Comparison of ENCODE assay signal across 8 mouse cellular contexts in genomic region chr7:102369661-102370060, GRCm38 (mm10).
DNase-seq lines count a peak whose midpoint lies in the region; ATAC-seq and TF ChIP-seq lines count a peak whose summit lies in the region.
"Had no signal": no experiment of that assay in that cellular context is flagged by ENCODE, and none has a peak within 500 bp of the region (broad histone marks: within the 10 kb centered on the region; RNA-seq: fewer than 3 reads in every experiment).

No protein-coding gene starts in this region.

- H3K9me3 ChIP-seq in neural tube, embryonic 14.5 days (ENCODE audit: control insufficient read depth, low read length) = no peaks in the 10 kb centered on the region
- H3K9me3 ChIP-seq: stomach, embryonic 15.5 days had no signal

- peak; percentile 22; the same call in 1 of the 2 replicates for TF ChIP-seq CTCF in spleen, adult 2 months (IDR thresholded peaks at IDR 0.05; ENCODE audit: extremely low read depth, insufficient read depth, insufficient read length, insufficient replicate concordance)

- no peak overlapping the region for H3K4me3 ChIP-seq in spleen, adult 2 months (ENCODE audit: extremely low read depth, insufficient read depth, insufficient read length)
- no peak overlapping the region for H3K4me3 ChIP-seq in neural tube, embryonic 14.5 days (ENCODE audit: low read depth, low read length)
- H3K4me3 ChIP-seq: stomach, embryonic 15.5 days had no signal

- no peak for TF ChIP-seq POLR2A in spleen, adult 2 months (IDR thresholded peaks at IDR 0.05; ENCODE audit: low read depth, low read length)

- no peaks in the 10 kb centered on the region for H3K4me1 ChIP-seq in spleen, adult 2 months (ENCODE audit: control insufficient read depth, insufficient read depth, insufficient read length)
- H3K4me1 ChIP-seq in neural tube, embryonic 14.5 days (ENCODE audit: control insufficient read depth, insufficient read depth, low read length) = no peaks in the 10 kb centered on the region

- H3K27me3 ChIP-seq in spleen, adult 2 months (ENCODE audit: control insufficient read depth, insufficient read depth, low read length) = no peaks in the 10 kb centered on the region
- H3K27me3 ChIP-seq in neural tube, embryonic 14.5 days (ENCODE audit: control insufficient read depth, insufficient read depth, low read length) = no peaks in the 10 kb centered on the region
- H3K27me3 ChIP-seq: stomach, embryonic 15.5 days had no signal

- 76% methylated on average over 4 of the region's 4 CpGs for WGBS in spleen, adult 2 months
- whole genome bisulfite sequencing in neural tube, embryonic 14.5 days = 42% methylated on average over 4 of the region's 4 CpGs

- DNase-seq in spleen, adult 2 months (ENCODE audit: low read depth in 1 of 2, low spot score in 2 of 2) = no peak
- DNase-seq in spleen, postnatal 36 days (ENCODE audit: low spot score in 2 of 2) = no peak
- DNase-seq in cerebellum, postnatal 14 days = peak; percentile 85 to 90
- peak; percentile 43 to 47 for DNase-seq in heart, postnatal 10 days
- DNase-seq in layer of hippocampus, postnatal 36 days = peak; percentile 85 to 86
- DNase-seq in ovary, adult 18-20 months (ENCODE audit: low spot score) = no peak

- ATAC-seq in neural tube, embryonic 14.5 days (ENCODE audit: low read depth) = peak; percentile 61; the same call in 1 of the 2 replicates

- no peaks in the 10 kb centered on the region for H3K36me3 ChIP-seq in spleen, adult 2 months (ENCODE audit: control insufficient read depth, insufficient read depth, low read length)
- no peaks in the 10 kb centered on the region for H3K36me3 ChIP-seq in neural tube, embryonic 14.5 days (ENCODE audit: control insufficient read depth, insufficient read depth, low read length)
- H3K36me3 ChIP-seq: stomach, embryonic 15.5 days had no signal

- no peak overlapping the region for H3K4me2 ChIP-seq in neural tube, embryonic 14.5 days (ENCODE audit: low read depth, low read length)
- H3K4me2 ChIP-seq: stomach, embryonic 15.5 days had no signal

- H3K9ac ChIP-seq in neural tube, embryonic 14.5 days (replicated peaks; ENCODE audit: low read depth, low read length) = no peak overlapping the region
- H3K9ac ChIP-seq: stomach, embryonic 15.5 days had no signal

- no peak overlapping the region for H3K27ac ChIP-seq in spleen, adult 2 months (ENCODE audit: insufficient read depth, low read length)
- no peak overlapping the region for H3K27ac ChIP-seq in neural tube, embryonic 14.5 days (ENCODE audit: low read depth, low read length)
- H3K27ac ChIP-seq: stomach, embryonic 15.5 days had no signal

- intact Hi-C loops in heart, postnatal 10 days (cut with DNase I) = no loop called here

Comparison
In these comparisons a context has a peak if more than half of its experiments do, and no peak if none do; other contexts are left out.
1. DNase-seq: peak in cerebellum, postnatal 14 days (2 of 2), heart, postnatal 10 days (2 of 2) and layer of hippocampus, postnatal 36 days (2 of 2); none in spleen, adult 2 months (0 of 2), spleen, postnatal 36 days (0 of 2) and ovary, adult 18-20 months (single experiment).